Mouse (Mus musculus): Measurements from ENCODE around the gene E2f6.

E2f6 gene

DNA sequence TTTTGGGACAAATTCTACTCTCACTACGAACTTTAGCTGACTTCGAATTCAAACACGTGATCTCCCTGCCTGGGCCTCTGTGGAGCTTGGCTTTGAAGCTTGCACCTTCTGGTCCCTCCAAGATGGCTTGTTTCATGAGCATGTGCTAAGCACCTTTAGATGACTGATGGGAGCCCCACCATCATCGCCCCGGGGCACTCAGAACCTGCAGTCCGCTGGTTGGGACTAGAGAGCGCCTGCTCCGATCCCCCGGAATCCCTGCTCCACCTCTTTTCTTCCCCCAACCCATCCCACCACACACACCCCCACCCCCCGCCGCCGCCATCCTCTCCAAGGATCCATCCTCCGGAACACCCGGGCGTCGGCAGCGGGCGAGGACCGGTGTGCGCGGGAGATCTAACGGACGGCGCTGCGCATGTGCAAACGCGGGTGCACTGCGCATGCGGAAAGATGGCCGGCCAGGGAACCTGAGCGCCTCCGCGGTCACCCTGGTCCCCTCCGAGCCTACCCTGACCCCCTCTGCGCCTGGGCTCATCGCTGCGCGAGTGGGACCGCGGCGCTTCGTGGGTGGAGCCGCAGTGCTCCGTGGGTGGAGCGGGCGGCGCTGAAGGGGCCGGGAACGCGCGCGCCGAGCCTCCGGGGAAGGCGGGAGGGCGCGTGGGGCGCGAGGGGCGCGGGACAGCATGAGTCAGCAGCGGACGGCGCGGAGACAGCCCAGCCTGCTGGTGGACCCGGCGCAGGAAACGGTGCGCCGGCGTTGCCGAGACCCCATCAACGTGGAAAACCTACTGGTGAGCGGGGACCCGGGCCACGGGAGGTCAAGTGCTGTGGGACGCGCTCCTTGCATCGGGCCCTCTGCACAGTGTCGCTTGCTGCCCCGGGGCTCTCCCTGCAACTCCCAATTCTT lies at the start of gene E2f6:
TSS of gene E2f6 (plus strand) at position 439 of the 907 bp plus-strand sequence.
- in situ Hi-C loops (cut with MboI; ENCODE audit: low pct_unique_long_range_greater_than_20kb in 1 of 2, low sequenced_read_pairs in 2 of 2, unreplicated experiment in 1 of 2) = loop anchor here in 1 of 2 experiments (10.0 to 25.0 kb wide), 2 partner anchors 194 to 452 kb away; partner anchors contain the start of genes Pdia6 and Pqlc3

DNA sequence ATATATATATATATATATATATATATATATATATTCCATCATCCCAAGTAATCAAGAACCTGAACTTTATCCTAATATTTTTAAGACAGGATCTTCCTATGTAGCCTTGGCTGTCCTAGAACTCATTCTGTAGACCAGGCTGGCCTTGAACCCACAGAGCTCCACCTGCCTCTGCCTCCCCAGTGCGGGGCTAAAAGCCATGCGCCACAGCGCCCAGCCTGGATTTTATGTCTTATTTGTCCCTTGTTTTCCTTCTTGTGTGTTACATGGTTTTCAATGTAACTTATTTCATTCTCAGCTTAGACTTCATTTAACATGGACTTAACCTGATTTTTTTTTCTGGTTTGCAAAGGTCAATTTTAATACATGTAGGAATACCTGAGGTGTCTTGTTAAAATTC lies 49.3 kb upstream of the E2f6 start:
- in situ Hi-C loops (cut with MboI; ENCODE audit: low pct_unique_long_range_greater_than_20kb in 1 of 2, low sequenced_read_pairs in 2 of 2, unreplicated experiment in 1 of 2) = no loop called here

DNA sequence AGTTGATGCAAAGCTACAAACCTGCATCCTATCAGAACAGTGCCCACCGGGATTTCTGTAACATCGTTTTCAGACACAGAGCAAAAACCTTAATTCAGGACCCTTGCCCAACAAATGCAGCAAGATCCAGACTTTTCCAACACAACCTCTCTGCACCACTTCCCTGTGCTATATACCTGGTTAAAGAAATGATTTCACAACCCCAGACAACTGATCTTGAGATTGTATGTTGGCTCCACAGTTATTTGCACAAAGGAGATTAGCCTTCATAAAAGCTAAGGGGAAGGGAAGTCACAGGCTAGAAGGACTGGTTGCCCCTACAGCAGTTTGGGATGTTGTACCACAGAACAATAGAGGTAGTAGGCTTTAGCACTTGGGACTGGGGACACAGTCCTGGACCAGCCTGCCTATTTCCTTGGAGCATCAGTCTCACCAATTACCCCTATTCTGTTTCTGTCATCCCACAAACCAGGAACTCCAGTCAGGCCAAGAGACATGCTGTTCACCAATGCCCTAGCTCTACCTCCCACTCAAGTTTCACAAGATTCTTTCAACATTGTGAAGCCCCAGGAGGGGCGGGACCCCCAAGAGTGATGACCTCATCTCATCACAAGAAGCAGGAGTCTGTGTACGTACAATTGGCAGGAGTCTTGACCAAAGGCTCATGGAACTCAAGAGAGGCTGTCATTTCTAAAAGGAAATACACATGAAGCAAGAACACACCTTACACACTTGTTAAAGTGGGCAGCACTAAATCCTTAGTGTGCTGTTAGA lies 46.9 kb upstream of the E2f6 start:
- in situ Hi-C loops (cut with MboI; ENCODE audit: low pct_unique_long_range_greater_than_20kb in 1 of 2, low sequenced_read_pairs in 2 of 2, unreplicated experiment in 1 of 2) = no loop called here

DNA sequence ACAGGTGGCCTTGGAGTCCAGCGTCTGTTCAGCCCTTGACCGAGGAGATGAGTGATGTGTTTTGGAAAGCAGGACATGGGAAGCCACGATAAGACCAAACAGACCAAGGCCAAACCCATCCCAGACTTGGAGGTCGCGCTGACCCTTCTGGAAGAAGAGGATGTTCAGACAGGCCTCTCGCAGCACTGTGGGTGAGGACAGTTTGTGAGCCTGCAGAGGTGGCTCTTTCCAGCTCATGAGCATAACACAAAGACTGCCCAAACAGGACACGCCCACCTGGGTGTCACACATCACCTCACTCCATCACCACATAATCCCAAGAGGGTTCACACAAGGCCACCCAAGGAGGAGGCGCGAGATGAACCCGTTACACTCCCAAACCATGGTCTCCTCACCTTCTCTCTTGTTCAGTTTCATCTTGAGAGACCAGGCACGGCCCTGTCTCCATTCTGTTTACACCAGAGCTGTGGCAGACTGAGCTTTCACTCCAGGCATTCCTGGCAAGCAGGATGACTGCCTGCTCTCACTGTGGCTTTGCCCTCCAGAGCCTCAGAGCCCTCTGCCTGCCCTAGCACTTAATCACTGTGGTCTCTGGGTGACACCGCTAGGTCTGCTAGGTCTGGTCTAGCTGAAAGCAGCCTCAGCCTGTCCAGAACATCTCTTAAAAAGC lies 45.9 kb upstream of the E2f6 start:
- in situ Hi-C loops (cut with MboI; ENCODE audit: low pct_unique_long_range_greater_than_20kb in 1 of 2, low sequenced_read_pairs in 2 of 2, unreplicated experiment in 1 of 2) = no loop called here

DNA sequence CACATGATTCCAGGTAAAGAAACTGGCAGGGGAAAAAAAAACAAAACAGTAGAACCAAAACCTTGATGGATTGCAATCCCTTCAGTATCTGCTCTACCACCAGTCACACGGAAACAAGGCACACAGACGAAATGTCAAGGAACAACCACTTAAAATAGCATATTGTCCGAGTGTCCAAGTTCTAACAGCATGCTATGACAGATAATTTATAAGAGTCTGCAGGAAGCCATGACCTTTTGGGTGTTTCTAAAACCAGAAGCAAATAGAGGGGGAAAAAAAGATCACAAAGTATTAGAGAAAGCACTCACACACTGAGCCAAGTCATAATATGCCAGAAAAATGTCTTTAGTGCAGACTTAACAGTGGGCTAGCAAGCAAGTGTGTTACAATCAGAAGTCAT lies 42.5 kb upstream of the E2f6 start:
- in situ Hi-C loops (cut with MboI; ENCODE audit: low pct_unique_long_range_greater_than_20kb in 1 of 2, low sequenced_read_pairs in 2 of 2, unreplicated experiment in 1 of 2) = no loop called here

DNA sequence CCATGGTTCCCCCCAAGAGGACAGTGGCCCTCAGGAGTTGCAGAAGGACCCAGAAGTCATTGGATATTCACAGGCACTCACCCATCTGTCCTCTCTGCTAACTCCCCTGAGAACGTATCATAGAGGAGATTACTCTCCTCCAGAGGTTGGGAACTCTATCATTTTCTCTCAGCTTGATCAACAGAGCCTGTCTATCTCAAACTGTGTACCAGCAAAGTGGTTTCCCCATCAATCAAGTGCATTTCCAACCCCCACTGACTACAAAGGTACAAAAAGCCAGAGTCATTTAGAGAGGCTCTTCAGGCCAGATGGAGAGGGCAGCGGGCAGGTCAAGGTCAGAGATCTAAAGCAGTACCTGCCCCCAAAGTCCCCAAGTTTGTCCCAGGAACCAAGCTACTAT lies 42.1 kb upstream of the E2f6 start:
- in situ Hi-C loops (cut with MboI; ENCODE audit: low pct_unique_long_range_greater_than_20kb in 1 of 2, low sequenced_read_pairs in 2 of 2, unreplicated experiment in 1 of 2) = no loop called here

DNA sequence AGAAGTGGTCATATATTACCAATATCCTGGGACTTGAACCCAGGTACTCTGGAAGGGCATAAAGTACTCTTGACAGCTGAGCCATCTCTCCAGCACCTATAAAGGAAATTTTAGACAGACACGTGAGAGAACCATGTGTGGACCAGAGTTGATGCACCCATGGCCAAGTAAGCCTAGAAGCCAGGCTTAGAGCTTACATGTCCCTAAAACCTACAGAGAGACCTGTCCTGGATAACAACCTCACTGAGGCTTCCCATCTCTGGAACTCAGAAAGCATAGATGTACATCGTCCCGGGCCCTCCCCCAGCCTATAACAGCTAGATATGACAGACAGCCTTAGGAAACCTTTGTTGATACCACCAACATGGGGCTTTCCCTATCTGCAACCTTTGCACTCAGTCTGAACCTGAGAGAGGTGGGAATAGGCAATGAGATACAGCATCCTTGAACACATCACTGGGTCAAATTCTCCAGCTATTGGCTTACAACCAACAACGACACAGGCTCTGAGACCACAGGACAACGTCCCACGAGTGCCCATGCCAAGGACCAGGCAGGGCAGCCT lies 41.1 kb upstream of the E2f6 start:
- in situ Hi-C loops (cut with MboI; ENCODE audit: low pct_unique_long_range_greater_than_20kb in 1 of 2, low sequenced_read_pairs in 2 of 2, unreplicated experiment in 1 of 2) = no loop called here

DNA sequence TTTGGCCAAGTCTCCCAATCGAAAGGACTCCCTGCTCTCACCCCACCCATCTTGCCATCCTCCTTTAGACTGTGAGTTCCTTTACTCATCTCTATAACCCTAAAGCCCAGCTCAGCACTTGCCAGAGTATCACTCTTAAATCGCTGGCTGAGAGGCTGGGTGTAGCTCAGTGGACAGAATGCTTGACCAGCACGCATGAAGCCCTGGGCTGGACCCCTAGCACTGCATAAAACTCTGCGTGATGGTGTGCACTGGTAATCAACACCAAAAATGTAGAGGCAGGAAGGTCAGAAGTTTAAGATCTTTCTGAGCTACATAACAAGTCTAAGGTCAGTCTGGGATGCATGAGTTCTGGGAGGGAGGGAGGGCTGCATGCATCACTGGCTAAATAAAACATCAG lies 36.2 kb upstream of the E2f6 start:
- in situ Hi-C loops (cut with MboI; ENCODE audit: low pct_unique_long_range_greater_than_20kb in 1 of 2, low sequenced_read_pairs in 2 of 2, unreplicated experiment in 1 of 2) = no loop called here

DNA sequence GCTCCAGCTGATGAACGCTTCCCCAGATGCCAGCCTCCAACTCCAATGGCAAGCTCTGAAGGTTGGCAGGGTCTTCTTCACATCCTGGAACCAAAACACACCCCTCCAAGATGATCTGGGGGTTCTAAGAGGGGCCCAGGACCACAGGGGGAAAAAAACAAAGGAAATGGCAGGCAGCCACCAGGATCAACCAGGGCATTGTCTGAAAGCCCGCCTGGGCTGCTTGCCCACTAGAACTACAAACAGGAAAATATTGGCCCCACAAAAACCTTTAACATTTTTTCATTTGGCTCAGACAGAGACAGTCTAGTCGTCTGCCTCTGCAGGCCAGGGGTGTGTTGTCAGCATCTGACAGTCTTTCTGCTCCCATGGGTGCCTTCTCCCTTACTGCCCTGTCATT lies 35.4 kb upstream of the E2f6 start:
- in situ Hi-C loops (cut with MboI; ENCODE audit: low pct_unique_long_range_greater_than_20kb in 1 of 2, low sequenced_read_pairs in 2 of 2, unreplicated experiment in 1 of 2) = no loop called here

DNA sequence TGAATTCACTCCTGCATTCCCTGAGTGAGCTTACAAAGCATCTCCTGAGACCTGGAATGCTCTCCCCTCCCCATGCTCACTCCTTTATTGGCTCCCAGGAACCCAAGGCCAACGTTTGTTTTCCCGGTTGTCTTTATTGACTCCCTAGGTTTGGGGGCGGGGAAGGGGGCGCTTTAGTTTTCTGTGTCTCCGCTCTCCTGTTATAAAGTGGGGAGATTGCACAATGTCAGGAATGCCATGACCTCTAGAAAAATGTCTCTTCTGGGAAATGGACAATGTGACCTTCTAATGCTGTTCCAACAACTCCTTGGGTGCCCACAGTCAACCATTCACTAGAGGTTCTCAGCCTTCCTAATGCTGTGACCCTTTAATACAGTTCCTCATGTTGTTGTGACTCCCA lies 32.2 kb upstream of the E2f6 start:
- in situ Hi-C loops (cut with MboI; ENCODE audit: low pct_unique_long_range_greater_than_20kb in 1 of 2, low sequenced_read_pairs in 2 of 2, unreplicated experiment in 1 of 2) = no loop called here

DNA sequence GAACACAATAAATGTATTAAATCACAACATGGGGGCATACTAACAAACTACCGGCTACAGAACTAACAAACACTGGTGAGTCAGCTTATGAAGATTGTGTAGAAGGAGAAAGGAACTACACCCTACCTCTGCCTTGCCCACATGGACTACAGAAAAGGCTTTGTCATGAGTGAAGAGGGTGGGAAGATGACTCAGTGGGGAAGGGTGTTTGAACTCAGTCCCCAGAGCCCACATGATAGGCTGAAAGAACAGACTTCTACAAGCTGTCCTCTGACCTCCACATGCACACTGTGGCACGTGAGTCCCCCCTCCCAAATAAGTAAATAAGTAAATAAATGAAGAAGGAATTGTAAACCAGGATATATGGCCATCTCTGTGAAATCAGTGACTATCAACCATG lies 31.6 kb upstream of the E2f6 start:
- in situ Hi-C loops (cut with MboI; ENCODE audit: low pct_unique_long_range_greater_than_20kb in 1 of 2, low sequenced_read_pairs in 2 of 2, unreplicated experiment in 1 of 2) = no loop called here

DNA sequence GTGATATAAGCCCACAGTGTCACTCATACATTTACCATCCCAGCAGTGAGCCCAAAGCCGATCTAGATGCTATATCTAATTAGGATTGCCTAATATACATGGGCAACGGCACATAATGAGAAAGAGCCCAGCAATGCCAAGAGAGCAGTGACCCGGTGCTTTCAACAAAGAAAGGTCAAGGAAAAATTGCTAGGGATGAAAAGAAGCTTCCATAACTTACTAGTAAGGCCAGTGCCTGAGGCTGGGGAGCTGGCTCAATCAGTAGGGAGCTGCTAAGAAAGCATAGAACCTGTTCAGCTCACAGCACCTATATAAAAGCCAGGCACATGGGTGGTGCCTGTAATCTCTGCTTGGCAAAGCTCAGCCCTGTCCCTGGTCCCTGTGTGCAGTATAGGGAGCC lies 30.4 kb upstream of the E2f6 start:
- in situ Hi-C loops (cut with MboI; ENCODE audit: low pct_unique_long_range_greater_than_20kb in 1 of 2, low sequenced_read_pairs in 2 of 2, unreplicated experiment in 1 of 2) = no loop called here

DNA sequence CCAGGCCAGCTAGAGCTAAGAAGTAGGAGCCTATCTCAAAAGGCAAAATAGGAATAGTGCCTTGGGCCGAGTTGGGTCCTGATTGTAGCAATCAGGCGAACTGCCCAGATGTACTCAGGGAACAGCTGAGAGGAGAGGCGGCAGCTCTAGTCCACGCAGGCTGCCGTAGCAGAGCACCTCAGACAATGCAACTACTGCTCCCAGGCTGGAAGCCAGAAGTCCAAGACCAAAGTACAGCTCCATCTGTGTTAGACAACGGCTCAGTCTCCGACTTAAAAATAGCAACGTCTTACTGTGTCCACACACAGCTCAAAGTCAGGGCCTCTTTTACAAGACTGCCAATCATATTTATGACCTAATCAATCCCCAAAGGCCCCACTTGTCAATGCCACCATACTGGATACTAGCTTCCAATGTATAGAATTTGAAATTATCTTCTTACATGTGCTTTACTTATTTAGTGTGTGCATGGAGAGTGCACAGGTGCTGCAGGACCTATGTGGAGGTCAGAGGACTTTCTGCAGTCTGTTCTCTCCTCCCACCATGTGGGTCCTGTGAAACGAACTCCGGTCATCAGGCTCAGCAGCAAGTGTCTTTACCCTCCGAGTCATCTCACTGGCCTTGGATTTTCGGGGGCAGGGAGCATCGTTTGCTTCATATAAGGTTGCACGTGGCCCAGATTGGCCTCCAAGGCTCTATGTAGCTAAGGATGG lies 29.6 kb upstream of the E2f6 start:
- in situ Hi-C loops (cut with MboI; ENCODE audit: low pct_unique_long_range_greater_than_20kb in 1 of 2, low sequenced_read_pairs in 2 of 2, unreplicated experiment in 1 of 2) = no loop called here

DNA sequence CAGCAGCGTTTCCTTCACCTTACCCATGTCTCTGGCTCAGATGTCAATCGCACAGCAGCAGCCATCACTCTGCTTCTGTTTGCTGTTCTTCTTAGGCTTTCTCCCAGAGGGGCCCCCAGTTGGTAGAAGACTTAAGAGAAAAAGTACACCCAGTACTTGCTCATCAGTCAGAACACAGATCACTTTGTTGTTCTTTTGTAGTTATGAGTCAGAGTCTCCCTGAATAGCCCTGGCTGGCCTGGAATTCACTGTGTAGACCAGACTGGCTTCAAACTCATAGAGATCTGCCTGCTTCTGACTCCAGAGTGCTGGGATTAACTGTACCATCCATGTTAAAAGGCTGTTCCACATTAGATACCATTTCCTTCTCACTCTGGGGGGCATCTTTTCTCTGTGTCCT lies 22.2 kb upstream of the E2f6 start:
- in situ Hi-C loops (cut with MboI; ENCODE audit: low pct_unique_long_range_greater_than_20kb in 1 of 2, low sequenced_read_pairs in 2 of 2, unreplicated experiment in 1 of 2) = no loop called here

DNA sequence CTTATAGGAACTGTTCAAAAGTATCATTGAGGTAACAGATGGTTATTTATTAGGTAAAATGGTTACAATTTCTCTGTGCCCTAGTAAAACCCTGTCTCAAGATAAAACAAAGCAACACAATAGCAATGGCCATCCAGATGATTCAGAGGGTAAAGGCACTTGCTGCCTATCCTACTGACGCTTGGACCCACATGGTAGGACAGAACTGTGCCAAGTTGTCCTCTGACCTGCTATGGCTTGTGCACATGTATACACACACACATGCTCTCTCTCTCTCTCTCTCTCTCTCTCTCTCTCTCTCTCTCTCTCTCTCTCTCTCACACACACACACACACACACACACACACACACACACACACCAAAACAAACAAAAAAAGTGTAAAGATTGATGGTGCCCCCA lies 21.6 kb upstream of the E2f6 start:
- in situ Hi-C loops (cut with MboI; ENCODE audit: low pct_unique_long_range_greater_than_20kb in 1 of 2, low sequenced_read_pairs in 2 of 2, unreplicated experiment in 1 of 2) = no loop called here

DNA sequence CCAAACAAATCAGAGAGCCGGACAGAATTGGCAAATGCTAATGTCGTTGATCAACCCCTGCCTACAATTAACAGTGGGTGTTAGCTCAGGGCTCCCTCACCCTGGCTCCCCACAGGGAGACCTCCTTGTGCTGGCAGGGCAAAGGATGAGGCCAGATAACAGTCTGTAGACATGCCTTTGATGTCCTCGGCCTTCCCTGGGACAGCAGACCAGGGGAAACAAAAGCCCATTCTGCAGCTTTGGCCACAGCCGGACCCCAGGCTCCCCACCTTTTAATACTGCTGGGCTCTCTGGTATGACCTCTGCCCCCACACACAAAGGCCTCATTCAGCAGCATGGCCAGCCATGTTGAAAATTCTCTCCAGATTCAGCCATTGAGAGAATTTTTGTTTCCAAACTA lies 21.0 kb upstream of the E2f6 start:
- in situ Hi-C loops (cut with MboI; ENCODE audit: low pct_unique_long_range_greater_than_20kb in 1 of 2, low sequenced_read_pairs in 2 of 2, unreplicated experiment in 1 of 2) = no loop called here

DNA sequence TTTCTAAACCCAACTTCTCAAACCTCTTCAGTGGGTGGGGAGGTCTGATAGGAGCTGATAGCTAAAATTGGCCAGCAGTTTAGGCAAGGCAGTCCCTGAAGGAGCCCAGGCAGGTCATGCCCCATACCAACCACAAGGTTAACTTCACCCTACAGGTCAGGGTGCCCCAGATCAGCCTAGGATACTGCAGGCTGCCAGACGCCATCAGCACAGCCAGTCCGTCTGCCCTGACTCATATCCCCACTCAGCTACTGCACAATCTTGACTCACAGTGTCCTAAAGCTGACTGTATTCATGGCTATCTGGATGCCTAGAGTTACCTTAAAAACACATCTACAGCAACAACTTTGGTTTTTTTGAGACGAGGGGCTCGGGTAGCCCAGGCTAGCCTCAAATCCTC lies 20.3 kb upstream of the E2f6 start:
- in situ Hi-C loops (cut with MboI; ENCODE audit: low pct_unique_long_range_greater_than_20kb in 1 of 2, low sequenced_read_pairs in 2 of 2, unreplicated experiment in 1 of 2) = no loop called here

DNA sequence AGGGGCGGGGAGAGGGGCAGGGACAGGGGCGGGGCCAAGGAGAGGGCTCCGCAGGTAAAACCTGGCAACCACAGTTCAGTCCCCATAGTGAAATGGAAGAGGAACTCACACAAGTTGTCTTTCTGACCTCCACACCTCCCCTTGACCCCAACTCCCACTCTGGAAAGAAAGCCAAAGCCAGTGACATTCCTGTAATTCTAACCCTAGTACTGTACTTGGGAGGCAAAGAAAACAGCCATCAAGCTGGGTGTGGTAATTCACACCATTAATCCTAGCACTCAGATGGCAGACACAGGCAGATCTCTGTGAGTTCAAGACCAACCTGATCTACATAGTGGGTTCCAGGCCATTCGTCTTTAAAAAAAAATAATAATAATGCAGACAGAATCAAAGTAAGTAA lies 17.4 kb upstream of the E2f6 start:
- in situ Hi-C loops (cut with MboI; ENCODE audit: low pct_unique_long_range_greater_than_20kb in 1 of 2, low sequenced_read_pairs in 2 of 2, unreplicated experiment in 1 of 2) = no loop called here
